Mouse (Mus musculus) E14TG2a.4 (cell line): ENCODE results near the gene Slc19a3.

Experiments used
- H3K27me3 ChIP-seq: 2 replicates; pipeline ENCODE4 v1.6.1; 2014; ENCODE audit warnings: low read length, control low read depth; ENCODE audit not compliant: insufficient read depth
- H3K36me3 ChIP-seq: 2 replicates; pipeline ENCODE4 v1.6.1; 2014; ENCODE audit warnings: low read length, control low read depth; ENCODE audit not compliant: insufficient read depth
- H3K4me1 ChIP-seq: replicated peaks from 2 replicates; pipeline ENCODE4 v1.6.1; 2014; ENCODE audit warnings: low read depth, low read length, control low read depth
- H3K4me3 ChIP-seq: replicated peaks from 2 replicates; pipeline ENCODE4 v1.5.1; 2014; ENCODE audit warnings: mild to moderate bottlenecking, low read length
- H3K9me3 ChIP-seq: 2 replicates; pipeline ENCODE4 v1.6.1; 2014; ENCODE audit warnings: low read length, control low read depth
- CTCF ChIP-seq: conservative IDR thresholded peaks from 2 replicates; pipeline ENCODE4 v1.5.1; 2014; ENCODE audit warnings: low read length
- NANOG ChIP-seq: IDR thresholded peaks from 2 replicates; pipeline ENCODE4 v1.6.1; 2014; ENCODE audit warnings: borderline replicate concordance, low read length, mixed read lengths
- POU5F1 ChIP-seq: IDR thresholded peaks from 2 replicates; pipeline ENCODE4 v1.6.1; 2014; ENCODE audit warnings: low read length, borderline replicate concordance

Gene Slc19a3

DNA sequence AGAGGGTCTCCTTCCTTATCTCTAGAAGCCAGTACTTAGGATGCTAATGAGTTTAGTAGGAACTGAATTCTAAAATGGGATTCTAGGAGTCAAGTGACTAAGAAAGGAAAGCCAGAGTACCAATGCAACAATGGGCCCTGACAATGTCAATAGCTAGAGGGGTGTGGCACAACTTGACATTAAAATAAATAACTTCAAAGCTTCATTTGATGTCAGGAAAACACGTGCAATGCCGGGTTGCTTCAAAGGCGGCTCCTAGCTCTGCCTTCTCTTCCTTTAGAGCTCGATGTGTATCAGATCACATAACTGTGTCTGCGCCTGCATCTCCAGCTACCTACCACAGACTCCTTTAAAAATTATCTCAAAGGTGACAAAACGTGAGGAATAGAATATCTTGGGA, 64.3 kb downstream of the Slc19a3 start:
- Histone ChIP-seq H3K27me3 (no peaks in the 10 kb centered on the region), H3K36me3 (no peaks in the 10 kb centered on the region), H3K4me1 (no peaks in the 10 kb centered on the region), H3K9me3 (no peaks in the 10 kb centered on the region), H3K4me3 (no peak overlapping the region)
- TF ChIP-seq POU5F1 (no peak), CTCF (no peak), NANOG (no peak)

DNA sequence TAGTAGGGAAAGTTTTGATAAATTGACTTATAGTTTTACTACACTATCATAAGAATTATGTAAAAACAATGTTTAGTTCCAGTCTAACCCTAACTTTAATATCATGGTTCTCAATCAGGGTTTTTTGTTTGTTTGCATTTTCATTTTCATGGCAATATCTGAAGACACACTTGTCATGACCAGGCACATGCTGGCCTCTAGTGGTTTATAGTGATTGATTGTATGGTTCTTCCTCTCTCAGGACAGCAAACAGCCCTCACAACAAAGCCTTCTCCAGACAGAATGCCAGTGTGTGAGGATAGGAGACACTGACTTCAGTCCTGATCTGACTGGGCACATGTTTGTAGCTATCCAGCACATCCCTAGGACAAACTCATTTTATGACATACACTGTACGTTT, 65.0 kb downstream of the Slc19a3 start:
- H3K27me3 ChIP-seq, result no peaks in the 10 kb centered on the region
- TF ChIP-seq NANOG, result no peak

GRCm38 (mm10) chr1:82972046-82972445, 66.2 kb downstream of the Slc19a3 start:
- Histone ChIP-seq H3K27me3 (no peaks in the 10 kb centered on the region), H3K36me3 (no peaks in the 10 kb centered on the region), H3K4me1 (no peaks in the 10 kb centered on the region), H3K9me3 (no peaks in the 10 kb centered on the region), H3K4me3 (no peak overlapping the region)
- TF ChIP-seq POU5F1, result no peak
- no peak for TF ChIP-seq NANOG
- TF ChIP-seq CTCF, result no peak

More for the DNA sequence above, 65.0 kb downstream of the Slc19a3 start:
- Histone ChIP-seq H3K4me1 (no peaks in the 10 kb centered on the region), H3K9me3 (no peaks in the 10 kb centered on the region), H3K4me3 (no peak overlapping the region), H3K36me3 (no peaks in the 10 kb centered on the region)

- Histone ChIP-seq H3K27me3 (no peaks in the 10 kb centered on the region), H3K36me3 (no peaks in the 10 kb centered on the region), H3K4me1 (no peaks in the 10 kb centered on the region), H3K4me3 (no peak overlapping the region), H3K9me3 (no peaks in the 10 kb centered on the region)
- TF ChIP-seq CTCF, result no peak
Observed at GRCm38 (mm10) chr1:82966413-82966812, 71.8 kb downstream of the Slc19a3 start.
